Mouse (Mus musculus): ENCODE data around the gene Car9.

The Car9 gene

GRCm38 (mm10) chr4:43493846-43494240 is 12.9 kb upstream of the Car9 start:
- no peak for DNase-seq (ENCODE audit: low spot score in 2 of 2)

GRCm38 (mm10) chr4:43496587-43496986 is 10.2 kb upstream of the Car9 start:
- DNase-seq (ENCODE audit: low spot score in 2 of 2): no peak

DNA sequence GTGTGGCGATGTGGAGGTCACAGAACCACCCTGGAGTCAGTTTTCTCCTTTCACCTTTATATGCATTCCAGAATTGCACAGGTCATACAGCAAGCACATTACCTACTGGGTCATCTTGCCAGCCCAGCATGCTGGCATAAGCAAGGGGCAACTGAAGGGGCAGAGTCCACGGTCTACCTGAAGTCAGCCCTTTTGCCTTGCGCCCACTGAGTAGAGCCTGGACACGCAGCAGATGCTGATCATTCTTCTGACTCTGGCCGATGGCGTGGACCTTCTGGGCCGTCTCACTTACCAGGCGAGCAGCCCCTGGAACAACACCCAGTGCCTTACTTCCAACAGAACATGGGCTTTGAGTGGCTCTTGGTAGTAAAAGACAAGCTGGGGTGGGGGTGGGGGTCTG is 9.4 kb upstream of the Car9 start:
- no peak for DNase-seq (ENCODE audit: low spot score in 2 of 2)

GRCm38 (mm10) chr4:43497946-43498345 is 8.8 kb upstream of the Car9 start:
- DNase-seq (ENCODE audit: low spot score in 2 of 2): no peak

- DNase-seq (ENCODE audit: low spot score in 2 of 2): peak; percentile 60 to 66
These were observed 7.8 kb upstream of the Car9 start for GRCm38 (mm10) chr4:43498983-43499382.

DNA sequence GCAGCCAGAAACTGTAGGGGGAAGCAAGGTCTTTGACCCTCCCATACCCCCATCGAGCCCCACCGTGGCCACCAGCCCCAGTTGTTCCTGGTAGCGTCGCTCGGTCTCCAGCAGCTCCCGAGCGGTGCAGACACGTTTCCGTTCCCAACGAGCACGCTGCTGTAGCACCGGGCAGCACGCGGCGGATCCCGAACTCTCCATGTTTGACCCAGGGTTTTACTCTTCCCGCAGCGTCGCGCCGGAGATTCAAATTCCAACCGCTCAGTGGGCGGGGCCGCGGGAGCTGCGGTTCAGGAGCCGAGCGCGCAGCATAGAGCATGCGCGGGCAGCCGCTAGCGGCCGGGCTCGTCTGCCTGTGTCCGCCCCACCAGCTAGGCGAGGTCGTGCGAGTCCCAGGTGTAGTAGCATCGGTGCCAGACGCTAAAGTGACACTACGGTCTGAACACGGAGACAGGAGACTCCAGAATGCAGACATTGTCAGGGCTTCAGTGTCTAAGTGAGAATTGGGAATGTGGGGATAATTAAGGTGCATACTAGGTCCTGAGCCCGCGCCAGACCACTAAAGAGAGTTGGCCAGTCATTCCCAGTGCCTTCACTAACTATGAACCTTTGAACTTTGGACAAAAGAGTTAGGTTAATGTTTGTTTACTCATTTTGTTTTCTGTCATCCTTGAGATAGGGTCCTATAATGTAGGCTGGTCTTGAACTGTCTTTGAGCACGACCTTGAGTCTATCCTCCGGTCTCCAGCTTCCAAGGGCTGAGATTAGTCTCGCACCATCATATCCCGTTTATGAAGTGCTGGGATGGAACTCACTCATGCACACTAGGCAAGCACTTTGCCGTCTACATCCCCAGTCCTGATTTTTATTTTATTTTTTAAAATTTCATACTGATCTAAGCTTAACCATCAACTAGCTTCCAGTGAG is 7.1 kb upstream of the Car9 start, which contains the start of gene Arhgef39:
Arhgef39 (minus strand) TSS at position 289 of the 927 bp plus-strand sequence.
- peak; percentile 83 to 92 for DNase-seq (ENCODE audit: low spot score in 2 of 2)

- no peak for DNase-seq (ENCODE audit: low spot score in 2 of 2)
These were observed 3.7 kb upstream of the Car9 start for GRCm38 (mm10) chr4:43503041-43503440.

DNA sequence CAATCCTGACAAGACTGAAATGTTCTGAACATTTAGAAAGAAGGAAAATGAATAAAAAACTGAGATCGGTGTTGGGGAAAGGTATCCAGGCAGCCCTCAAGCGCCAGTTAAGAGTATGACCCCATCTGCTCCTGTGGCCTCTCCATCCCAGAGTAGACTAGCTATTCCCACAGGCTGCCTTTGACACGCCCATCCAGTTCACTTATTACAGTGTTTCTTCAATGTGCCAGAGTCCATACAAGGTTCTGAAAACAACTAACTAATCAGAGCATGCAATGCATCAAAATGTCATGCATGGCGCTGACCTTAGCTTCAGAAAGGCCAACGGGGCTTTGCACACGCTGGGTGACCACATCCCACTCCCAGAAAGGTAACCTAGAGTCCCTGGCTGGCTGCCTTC is 3.3 kb upstream of the Car9 start:
- DNase-seq (ENCODE audit: low spot score in 2 of 2): no peak

DNA sequence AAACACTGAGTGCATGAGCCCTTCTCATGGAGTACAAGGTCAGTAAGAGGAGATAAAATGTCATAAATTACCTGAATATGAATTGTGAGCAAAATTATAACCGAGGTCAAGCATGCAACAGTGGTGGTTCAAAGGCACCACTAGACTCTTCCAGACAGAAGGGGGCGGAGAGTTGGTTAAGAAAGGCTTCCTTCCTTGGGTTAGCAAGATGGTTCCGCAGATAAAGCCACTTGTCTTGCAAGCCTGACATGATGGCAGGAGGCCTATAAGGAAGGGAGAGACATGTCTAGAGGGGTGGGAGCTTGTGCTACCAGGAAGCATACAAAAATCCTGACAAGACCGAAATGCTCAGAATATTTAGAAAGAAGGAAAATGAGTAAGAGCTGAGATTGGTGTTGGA is 2.5 kb upstream of the Car9 start:
- DNase-seq (ENCODE audit: low spot score in 2 of 2): no peak

DNA sequence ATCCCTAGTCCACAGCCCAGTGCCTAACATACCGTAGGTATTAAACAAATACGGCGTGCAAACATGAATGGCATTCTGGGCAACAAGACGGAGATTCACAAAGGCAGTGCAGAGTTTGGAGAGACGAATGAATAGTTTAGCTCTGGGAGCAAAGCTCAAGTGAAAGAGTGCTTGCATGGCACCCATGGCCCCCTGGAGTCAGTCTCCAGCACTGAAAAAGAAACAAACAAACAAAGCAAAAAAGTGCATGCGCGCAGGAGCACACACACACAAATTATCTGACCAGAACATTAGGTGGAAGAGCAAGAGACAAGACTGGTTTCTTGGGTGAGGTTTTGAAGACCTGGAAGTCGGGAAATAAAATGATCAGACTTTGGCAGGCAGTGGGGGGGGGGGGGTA is 692 bp upstream of the Car9 start:
- no peak for DNase-seq (ENCODE audit: low spot score in 2 of 2)

DNA sequence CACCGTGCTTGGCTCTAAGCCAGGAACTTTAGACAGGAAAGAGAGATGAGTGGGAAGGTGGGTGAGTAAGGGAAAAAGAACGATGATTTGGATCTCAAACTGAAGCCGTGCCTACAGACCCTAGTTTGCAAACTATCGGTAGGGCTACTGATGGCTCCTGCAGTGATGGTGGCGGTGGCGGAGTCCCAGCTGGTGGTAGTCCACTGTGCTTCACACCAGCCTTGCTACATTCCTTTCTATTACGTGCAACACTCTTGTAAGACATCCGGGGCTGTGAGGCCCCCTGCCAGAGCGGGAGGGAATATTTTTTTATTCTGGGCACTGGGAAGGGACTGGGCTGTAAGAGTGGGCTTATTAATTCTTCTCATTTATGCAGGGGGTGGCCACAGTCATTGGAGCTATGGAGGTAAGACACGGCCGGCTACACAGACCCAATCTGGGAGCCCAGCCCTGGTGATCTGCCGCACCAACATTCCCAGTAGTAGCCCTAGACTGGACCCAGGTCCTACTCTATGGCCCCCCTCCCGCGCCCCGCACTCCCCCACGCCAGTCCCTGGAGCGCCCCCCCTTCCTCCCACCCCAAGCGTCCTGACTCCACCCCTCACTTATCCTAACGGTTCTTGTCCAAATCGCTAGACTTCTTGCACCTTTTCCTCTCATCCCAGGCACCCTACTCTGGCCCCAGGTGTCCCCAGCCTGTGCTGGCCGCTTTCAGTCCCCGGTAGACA is 1.3 kb downstream of the Car9 start:
- no peak for DNase-seq (ENCODE audit: low spot score in 2 of 2)

- peak; percentile 38 to 67 for DNase-seq (ENCODE audit: low spot score in 2 of 2)
These were observed 1.9 kb downstream of the Car9 start for GRCm38 (mm10) chr4:43508666-43508997.

- no peak for DNase-seq (ENCODE audit: low spot score in 2 of 2)
These were observed 2.3 kb downstream of the Car9 start for GRCm38 (mm10) chr4:43509109-43509508.

GRCm38 (mm10) chr4:43511675-43512454 is 5.1 kb downstream of the Car9 start:
- DNase-seq (ENCODE audit: low spot score in 2 of 2): no peak

GRCm38 (mm10) chr4:43512653-43513052 is 5.9 kb downstream of the Car9 start:
- no peak for DNase-seq (ENCODE audit: low spot score in 2 of 2)

DNA sequence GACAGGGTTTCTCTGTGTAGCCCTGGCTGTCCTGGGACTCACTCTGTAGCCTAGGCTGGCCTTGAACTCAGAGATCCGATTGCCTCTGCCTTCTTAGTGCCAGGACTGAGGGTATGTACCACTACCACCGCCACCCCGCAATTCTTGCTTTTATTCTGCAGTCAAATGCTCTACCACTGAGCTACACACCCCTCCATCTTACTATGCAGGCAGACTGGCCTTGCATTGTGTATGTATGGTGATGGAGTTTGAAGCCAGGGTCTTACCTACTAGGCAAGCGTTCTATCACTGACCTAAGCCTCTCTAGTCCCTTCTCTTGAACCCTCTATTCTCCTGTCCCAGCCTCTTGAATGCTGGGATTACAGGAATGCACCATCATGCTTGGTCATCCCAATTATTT is 6.5 kb downstream of the Car9 start:
- DNase-seq (ENCODE audit: low spot score in 2 of 2): no peak

DNA sequence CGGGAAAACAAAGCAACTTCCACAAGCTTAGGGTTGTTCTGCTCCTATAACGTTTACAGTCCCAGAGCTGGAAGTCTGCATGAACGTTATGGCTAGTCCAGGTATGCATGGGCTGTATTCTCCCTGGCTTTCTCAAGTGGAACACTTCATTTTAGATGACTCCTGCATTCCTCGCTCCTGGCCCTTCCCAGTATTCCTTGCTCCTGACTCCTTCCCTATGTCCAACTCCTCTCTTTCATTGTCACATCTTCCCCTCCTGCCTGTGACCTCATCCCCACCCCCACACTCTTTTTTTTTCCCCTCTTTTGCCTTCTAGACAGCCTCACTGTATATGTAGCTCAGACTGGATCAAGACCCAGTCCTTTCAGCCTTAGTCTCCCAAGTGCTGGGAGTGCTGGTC is 7.0 kb downstream of the Car9 start:
- no peak for DNase-seq (ENCODE audit: low spot score in 2 of 2)

DNA sequence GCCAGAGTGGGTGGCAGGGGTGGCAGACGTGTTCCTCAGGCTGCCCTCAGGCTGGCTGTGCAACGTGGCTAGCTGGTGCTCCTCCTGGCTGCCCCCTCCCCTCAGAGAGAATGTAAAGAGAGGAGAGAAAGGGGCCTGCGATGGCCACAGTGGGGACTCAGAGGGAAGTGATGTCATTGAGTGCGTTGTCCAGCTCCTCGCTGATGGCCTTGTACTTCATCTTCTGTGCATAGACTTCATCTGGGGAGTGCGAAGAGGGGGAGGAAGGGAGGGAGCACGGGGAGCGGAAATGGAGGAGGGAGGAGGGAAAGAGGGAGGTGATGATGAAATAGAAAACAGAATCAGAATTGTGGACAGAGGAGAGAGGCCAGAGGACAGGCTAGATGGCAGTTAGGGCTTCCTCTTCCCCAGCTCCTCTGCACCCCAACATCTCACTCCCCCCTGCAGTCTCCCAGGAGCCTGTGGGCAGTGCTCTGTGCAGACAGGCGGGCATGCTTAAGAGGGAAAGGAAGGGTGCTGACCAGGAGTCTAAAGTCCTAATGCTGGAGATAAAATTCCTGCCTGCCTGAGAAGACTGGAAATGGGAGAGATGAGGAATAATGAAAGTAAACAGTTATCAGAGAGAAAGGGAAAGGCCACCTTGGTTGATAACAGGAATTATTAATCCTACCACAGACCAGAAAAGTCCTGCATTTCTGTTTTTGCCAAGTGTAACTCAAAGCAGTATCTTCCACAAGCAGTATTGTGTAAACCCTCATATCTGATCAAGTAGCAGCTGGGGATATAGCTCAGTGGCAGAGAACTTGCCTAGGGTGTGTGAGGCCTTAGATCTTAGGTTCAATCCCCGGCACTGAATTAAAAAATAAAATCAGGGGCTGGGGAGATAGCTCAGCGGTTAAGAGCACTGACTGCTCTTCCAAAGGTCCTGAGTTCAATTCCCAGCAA is 9.3 kb downstream of the Car9 start:
- no peak for DNase-seq (ENCODE audit: low spot score in 2 of 2)

GRCm38 (mm10) chr4:43519551-43519950 is 12.8 kb downstream of the Car9 start:
- peak in 1 of 2 experiments; percentile 15 for DNase-seq (ENCODE audit: low spot score in 2 of 2)

DNA sequence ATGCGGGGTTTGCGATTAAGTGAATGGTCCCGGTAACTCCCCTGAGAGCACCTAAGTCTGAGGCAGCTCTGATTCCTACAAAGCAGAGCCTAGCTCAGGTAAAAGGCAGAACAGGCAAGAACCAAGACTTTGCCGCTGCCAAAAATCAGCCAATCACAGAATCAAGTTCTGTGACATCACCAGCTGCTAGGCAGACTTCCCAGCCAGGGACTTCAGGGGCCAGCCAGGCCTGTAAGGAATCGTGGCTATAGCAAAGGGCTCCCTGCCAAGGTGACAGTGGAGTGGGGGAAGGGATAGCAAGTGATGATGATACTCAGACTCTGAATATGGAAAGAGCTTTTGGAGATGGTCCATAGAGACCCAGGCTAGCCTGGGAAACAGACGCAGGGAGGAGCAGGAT is 13.2 kb downstream of the Car9 start:
- peak; percentile 84 to 88 for DNase-seq (ENCODE audit: low spot score in 2 of 2)

DNA sequence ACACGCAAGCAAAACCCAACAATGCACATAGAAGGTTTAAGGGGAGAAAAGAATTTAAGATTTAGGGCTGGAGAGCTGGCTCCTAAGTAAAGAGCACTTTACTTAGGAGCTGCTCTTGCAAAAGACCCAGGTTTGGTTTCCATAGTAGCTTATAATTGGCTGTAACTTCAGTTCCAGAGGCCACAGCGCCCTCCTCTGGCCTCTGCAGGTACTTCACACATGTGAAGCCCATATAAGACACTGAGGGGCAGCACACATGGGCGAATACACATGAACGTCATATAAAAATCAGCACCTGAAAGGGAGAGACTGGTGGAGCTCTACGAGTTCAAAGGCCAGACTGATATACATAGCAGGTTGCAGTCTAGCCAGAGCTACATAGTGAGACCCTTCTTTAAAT is 21.1 kb downstream of the Car9 start:
- peak in 1 of 2 experiments; percentile 52 for DNase-seq (ENCODE audit: low spot score in 2 of 2)
